Mouse (Mus musculus): ENCODE data around the gene Cav1. TPM values are rescaled to one million over a fixed set of nuclear protein-coding genes. Genes with fewer than 3 reads are reported as not detected.

The Cav1 gene
- total and polyA plus RNA-seq, 3 experiments = 207 to 483 (median 212) TPM

DNA sequence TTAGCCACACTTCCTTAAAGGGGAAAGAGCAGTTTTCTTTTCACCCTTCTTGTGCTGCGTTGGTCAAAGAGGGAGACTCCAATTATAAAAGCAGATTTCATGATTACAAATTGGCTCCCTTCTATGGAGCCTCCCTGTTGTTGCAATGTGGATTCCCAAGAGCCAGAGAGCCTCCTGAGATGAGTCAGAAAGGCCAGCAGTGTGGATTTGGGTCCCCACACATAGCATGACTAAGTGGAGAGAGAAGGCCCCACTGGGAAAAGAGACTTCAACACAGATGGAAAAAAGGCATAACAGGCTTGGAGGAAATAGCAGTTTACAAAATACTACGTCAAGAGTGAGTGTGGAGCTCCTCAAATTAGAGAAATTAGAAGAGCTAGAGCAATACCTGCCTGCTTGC lies 3.1 kb downstream of the Cav1 start:
- H3K36me3 ChIP-seq (ENCODE audit: control insufficient read depth, insufficient read depth, low read length) = peaks cover 12% of the 10 kb centered on the region
- intact Hi-C loops (cut with DNase I) = no loop called here
- 31% methylated on average over 2 of the region's 2 CpGs for whole genome bisulfite sequencing
- H3K79me2 ChIP-seq (replicated peaks; ENCODE audit: control insufficient read depth, insufficient read depth, low read length) = no peaks in the 10 kb centered on the region
- H3K4me1 ChIP-seq (ENCODE audit: control insufficient read depth, insufficient read depth, low read length) = no peaks in the 10 kb centered on the region
- peak overlapping the region; percentile 97 for H3K27ac ChIP-seq
- no peaks in the 10 kb centered on the region for H3K27me3 ChIP-seq (ENCODE audit: control insufficient read depth, insufficient read depth, low read length)
- TF ChIP-seq CTCF (IDR thresholded peaks at IDR 0.05) (no peak), POLR2A (IDR thresholded peaks at IDR 0.05; ENCODE audit: insufficient read depth, low read depth, low read length) (0 out of 2 replicates have a peak, but pooled peaks have one; percentile 8), EP300 (IDR thresholded peaks at IDR 0.05; ENCODE audit: insufficient read depth, low read depth, low read length) (no peak)
- peak overlapping the region; percentile 66 for H3K4me3 ChIP-seq
- DNase-seq = peak in 1 of 2 experiments; percentile 39
- peak overlapping the region; percentile 50 for H3K9ac ChIP-seq (ENCODE audit: low read depth, low read length)

DNA sequence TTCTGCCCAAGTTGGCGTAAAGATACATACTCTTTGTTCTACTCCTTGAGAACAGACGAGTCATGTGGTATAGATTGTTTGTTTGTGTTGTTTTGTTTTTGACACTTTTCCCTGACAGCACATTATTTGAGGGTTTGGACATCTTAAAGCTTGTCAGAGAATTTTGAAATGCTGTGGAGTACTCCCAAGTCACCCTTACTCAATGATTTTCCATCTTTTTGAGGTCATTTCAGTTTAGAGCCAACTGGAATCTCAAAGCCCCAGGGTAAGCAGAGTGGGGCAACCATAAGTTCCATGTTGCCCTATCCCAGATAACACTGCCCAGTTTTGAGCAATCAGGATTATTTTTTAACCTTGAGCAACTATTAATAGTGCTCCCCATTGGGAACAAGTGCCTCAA lies 8.1 kb downstream of the Cav1 start:
- TF ChIP-seq EP300 (IDR thresholded peaks at IDR 0.05; ENCODE audit: insufficient read depth, low read depth, low read length) (no peak), POLR2A (IDR thresholded peaks at IDR 0.05; ENCODE audit: insufficient read depth, low read depth, low read length) (no peak)
- 52% methylated on average over 2 of the region's 2 CpGs for WGBS
- H3K4me1 ChIP-seq (ENCODE audit: control insufficient read depth, insufficient read depth, low read length) = peaks cover 15% of the 10 kb centered on the region
- H3K27ac ChIP-seq = peak overlapping the region; percentile 81
- DNase-seq = no peak
- no peaks in the 10 kb centered on the region for H3K79me2 ChIP-seq (replicated peaks; ENCODE audit: control insufficient read depth, insufficient read depth, low read length)
- no peaks in the 10 kb centered on the region for H3K27me3 ChIP-seq (ENCODE audit: control insufficient read depth, insufficient read depth, low read length)
- intact Hi-C loops (cut with DNase I) = loop anchor here (2.0 kb wide), 1 partner anchor 117 kb away; no protein-coding TSS in a partner anchor
- peak overlapping the region; percentile 36 for H3K4me3 ChIP-seq
- H3K36me3 ChIP-seq (ENCODE audit: control insufficient read depth, insufficient read depth, low read length) = peaks cover 37% of the 10 kb centered on the region
- H3K9ac ChIP-seq (ENCODE audit: low read depth, low read length) = no peak overlapping the region

DNA sequence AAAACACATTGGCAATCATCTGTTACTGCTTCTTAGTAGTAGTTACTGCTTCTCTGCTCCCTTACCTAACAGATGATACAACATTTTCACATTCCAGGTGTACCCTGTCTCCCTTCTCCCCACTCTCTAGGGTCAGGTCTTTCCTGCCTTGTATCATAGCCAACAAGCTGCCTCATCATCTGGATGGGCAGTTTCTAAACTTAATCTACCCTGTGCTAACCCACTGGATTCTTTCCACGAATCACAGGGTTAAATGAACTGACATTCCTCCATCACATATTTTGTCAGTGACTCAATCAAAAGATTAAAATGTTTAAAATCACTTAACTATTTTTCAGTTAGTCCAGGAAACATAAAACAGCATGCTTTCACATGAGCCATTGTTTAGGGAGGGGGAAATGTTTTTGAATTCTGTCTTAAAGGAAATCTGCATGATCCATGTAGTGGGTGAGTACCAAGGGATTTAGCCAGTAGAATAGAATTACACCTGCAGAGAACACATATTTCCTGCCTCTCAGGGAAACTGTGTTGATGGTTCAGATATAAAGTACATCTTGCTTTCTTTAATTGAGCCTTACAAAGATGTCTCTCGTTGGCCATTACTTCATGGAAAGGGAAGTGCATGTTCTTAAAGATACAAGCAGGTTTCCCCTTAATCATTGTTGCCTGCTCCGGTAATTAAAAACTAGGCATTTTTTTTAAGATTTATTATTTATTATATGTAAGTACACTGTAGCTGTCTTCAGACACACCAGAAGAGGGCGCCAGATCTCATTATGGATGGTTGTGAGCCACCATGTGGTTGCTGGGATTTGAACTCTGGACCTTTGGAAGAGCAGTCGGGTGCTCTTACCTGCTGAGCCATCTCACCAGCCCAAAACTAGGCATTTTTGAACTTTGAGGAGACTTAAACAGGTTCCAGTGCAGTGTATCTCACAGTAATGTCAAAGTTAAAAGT lies 8.8 kb downstream of the Cav1 start:
- TF ChIP-seq EP300 (IDR thresholded peaks at IDR 0.05; ENCODE audit: insufficient read depth, low read depth, low read length) = no peak
- TF ChIP-seq CTCF (IDR thresholded peaks at IDR 0.05) = peak; percentile 56
- H3K9ac ChIP-seq (ENCODE audit: low read depth, low read length) = peak overlapping the region; percentile 38; the same call in 1 of the 2 replicates
- intact Hi-C loops (cut with DNase I) = loop anchor here (2.0 kb wide), 1 partner anchor 118 kb away; no protein-coding TSS in a partner anchor
- peaks cover 15% of the 10 kb centered on the region for H3K4me1 ChIP-seq (ENCODE audit: control insufficient read depth, insufficient read depth, low read length)
- peak overlapping the region; percentile 36 for H3K4me3 ChIP-seq
- WGBS = 48% methylated on average over 5 of the region's 5 CpGs
- H3K27ac ChIP-seq = peak overlapping the region; percentile 81
- H3K79me2 ChIP-seq (replicated peaks; ENCODE audit: control insufficient read depth, insufficient read depth, low read length) = no peaks in the 10 kb centered on the region
- H3K36me3 ChIP-seq (ENCODE audit: control insufficient read depth, insufficient read depth, low read length) = peaks cover 43% of the 10 kb centered on the region
- DNase-seq = no peak
- no peaks in the 10 kb centered on the region for H3K27me3 ChIP-seq (ENCODE audit: control insufficient read depth, insufficient read depth, low read length)

DNA sequence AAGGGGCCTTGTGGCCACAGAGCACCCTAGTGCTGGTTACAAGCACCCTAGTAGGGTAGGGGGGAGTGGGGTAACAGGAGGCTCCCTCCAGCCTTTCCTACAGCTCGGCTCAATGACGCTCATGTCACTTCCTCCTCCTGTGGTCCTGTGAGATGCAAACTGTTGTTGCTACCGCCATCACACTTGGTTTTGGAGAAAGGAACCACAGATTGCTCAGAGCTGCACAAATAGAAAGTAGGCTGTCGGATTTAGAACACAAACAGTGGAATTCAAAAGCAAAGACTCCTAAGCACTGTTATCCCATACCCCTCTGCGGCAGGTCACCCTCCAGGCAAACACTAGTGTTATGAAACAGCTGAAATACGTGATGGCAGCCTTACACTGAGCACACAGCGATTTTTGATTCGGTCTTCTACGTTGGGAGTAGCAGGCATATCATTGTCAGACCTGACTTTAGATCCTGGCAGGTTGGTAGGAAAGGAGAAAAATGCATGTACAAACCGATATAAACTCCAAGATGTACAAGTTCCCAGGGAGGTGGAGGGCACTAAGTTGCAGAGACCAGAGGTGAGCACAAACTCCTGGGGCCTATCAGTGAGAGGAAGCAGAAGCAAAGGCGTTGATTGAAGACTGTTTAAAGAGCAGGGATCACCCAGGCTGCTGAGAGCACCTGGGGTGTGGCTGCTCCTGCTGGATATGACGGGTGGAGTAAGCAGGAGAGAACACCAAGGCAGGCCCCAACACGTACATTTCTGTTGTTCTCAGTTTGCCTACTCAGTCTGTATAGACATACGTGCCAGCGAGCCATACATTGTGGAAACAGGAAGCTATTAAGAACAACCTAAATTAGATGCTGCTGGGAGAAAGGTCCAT lies 10.4 kb downstream of the Cav1 start:
- Histone ChIP-seq H3K27ac (peak overlapping the region; percentile 81), H3K36me3 (ENCODE audit: control insufficient read depth, insufficient read depth, low read length) (peaks cover 58% of the 10 kb centered on the region), H3K4me1 (ENCODE audit: control insufficient read depth, insufficient read depth, low read length) (peaks cover 20% of the 10 kb centered on the region), H3K79me2 (replicated peaks; ENCODE audit: control insufficient read depth, insufficient read depth, low read length) (no peaks in the 10 kb centered on the region), H3K9ac (ENCODE audit: low read depth, low read length) (peak overlapping the region; percentile 25; the same call in 1 of the 2 replicates), H3K4me3 (peak overlapping the region; percentile 25), H3K27me3 (ENCODE audit: control insufficient read depth, insufficient read depth, low read length) (no peaks in the 10 kb centered on the region)
- no peak for DNase-seq
- TF ChIP-seq EP300 (IDR thresholded peaks at IDR 0.05; ENCODE audit: insufficient read depth, low read depth, low read length) (no peak), POLR2A (IDR thresholded peaks at IDR 0.05; ENCODE audit: insufficient read depth, low read depth, low read length) (0 out of 2 replicates have a peak, but pooled peaks have one; percentile 9), CTCF (IDR thresholded peaks at IDR 0.05) (no peak)
- WGBS = 52% methylated on average over 15 of the region's 15 CpGs
- intact Hi-C loops (cut with DNase I) = loop anchor here (2.0 kb wide), 1 partner anchor 36 kb away; no protein-coding TSS in a partner anchor

DNA sequence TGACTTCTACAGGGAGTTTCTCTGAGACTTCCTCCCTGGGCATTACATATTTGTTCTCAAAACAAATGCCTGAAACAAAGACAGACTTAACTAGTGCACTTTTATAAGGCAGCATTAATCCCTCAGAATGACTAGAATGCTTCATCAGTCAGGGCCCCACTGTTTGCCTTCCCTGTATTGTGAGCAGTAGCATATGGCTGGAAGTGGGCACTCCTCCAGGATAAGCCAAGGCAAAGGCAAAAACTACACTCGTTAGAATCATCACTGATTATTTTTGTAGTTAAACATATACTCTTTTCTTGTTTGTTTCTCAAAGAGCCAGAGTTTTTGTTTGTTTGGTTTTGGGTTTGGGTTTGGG lies 11.0 kb downstream of the Cav1 start:
- Histone ChIP-seq H3K9ac (ENCODE audit: low read depth, low read length) (no peak overlapping the region; the same call in 1 of the 2 replicates), H3K4me3 (peak overlapping the region; percentile 2; the same call in 1 of the 2 replicates), H3K27me3 (ENCODE audit: control insufficient read depth, insufficient read depth, low read length) (no peaks in the 10 kb centered on the region), H3K79me2 (replicated peaks; ENCODE audit: control insufficient read depth, insufficient read depth, low read length) (no peaks in the 10 kb centered on the region), H3K36me3 (ENCODE audit: control insufficient read depth, insufficient read depth, low read length) (peaks cover 64% of the 10 kb centered on the region), H3K4me1 (ENCODE audit: control insufficient read depth, insufficient read depth, low read length) (peaks cover 20% of the 10 kb centered on the region), H3K27ac (peak overlapping the region; percentile 81)
- intact Hi-C loops (cut with DNase I) = loop anchor here (2.0 kb wide), 1 partner anchor 36 kb away; no protein-coding TSS in a partner anchor
- TF ChIP-seq POLR2A (IDR thresholded peaks at IDR 0.05; ENCODE audit: insufficient read depth, low read depth, low read length) = no peak
- TF ChIP-seq CTCF (IDR thresholded peaks at IDR 0.05) = no peak
- TF ChIP-seq EP300 (IDR thresholded peaks at IDR 0.05; ENCODE audit: insufficient read depth, low read depth, low read length) = no peak
- no peak for DNase-seq
- whole genome bisulfite sequencing = 23% methylated on average over 1 of the region's 1 CpGs

All from heart, adult 2 months (tissue).